Mouse (Mus musculus) embryonic facial prominence, embryonic 12.5 days (tissue): Measurements from ENCODE around the gene Ftl1-ps1. TPM values are rescaled to one million over a fixed set of nuclear protein-coding genes. Genes with fewer than 3 reads are reported as not detected.
A peak's percentile ranks its signal among the peaks of the same experiment; 100 is the strongest.

ENCODE experiments used
- ATAC-seq: fragments of 200-750 bp; cut with Nextera tagmentation; 2 replicates; pipeline ENCODE4 v1.8.0; 2017; ENCODE audit not compliant: insufficient number of reproducible peaks, insufficient read depth, low FRiP score, low TSS enrichment
- H3K27ac ChIP-seq: fragments of 300-500 bp; sonication (generic); 2 replicates; pipeline ENCODE4 v1.5.1; 2016; ENCODE audit warnings: mild to moderate bottlenecking
- H3K27me3 ChIP-seq: fragments of 300-500 bp; sonication (generic); 2 replicates; pipeline ENCODE4 v1.6.1; 2016; ENCODE audit warnings: mild to moderate bottlenecking, moderate library complexity
- H3K36me3 ChIP-seq: fragments of 300-500 bp; sonication (generic); 2 replicates; pipeline ENCODE4 v1.6.1; 2016; ENCODE audit warnings: mild to moderate bottlenecking
- H3K4me1 ChIP-seq: fragments of 300-500 bp; sonication (generic); 2 replicates; pipeline ENCODE4 v1.6.1; 2016
- H3K4me2 ChIP-seq: fragments of 300-500 bp; sonication (generic); replicated peaks from 2 replicates; pipeline ENCODE4 v1.6.1; 2016; ENCODE audit warnings: mild to moderate bottlenecking, moderate library complexity
- H3K4me3 ChIP-seq: fragments of 300-500 bp; sonication (generic); 2 replicates; pipeline ENCODE4 v1.5.1; 2016; ENCODE audit warnings: mild to moderate bottlenecking
- H3K9ac ChIP-seq: fragments of 300-500 bp; sonication (generic); 2 replicates; pipeline ENCODE4 v1.6.1; 2016; ENCODE audit warnings: mild to moderate bottlenecking, moderate library complexity
- H3K9me3 ChIP-seq: fragments of 300-500 bp; sonication (generic); 2 replicates; pipeline ENCODE4 v1.6.1; 2016; ENCODE audit warnings: mild to moderate bottlenecking, moderate library complexity
- WGBS: fragments of 180-500 bp; shearing (Covaris S2); methylation state at CpG from one replicate; pipeline ENCODE4 v1.1.7; 2016; 5-methylcytosine and 5-hydroxymethylcytosine counted together
- polyA plus RNA-seq: library from polyadenylated mRNA; unstranded; fragments of >200 nt; fragmentation: Nextera tagmentation; extraction: Ambion mirVana; gene quantifications from 2 replicates; pipeline ENCODE4 v1.2.1, GENCODE M21; 2016

Ftl1-ps1 gene
- polyA plus RNA-seq = 84.1 and 88.1 TPM in 2 replicates

- 13% methylated on average over 11 of the region's 11 CpGs for WGBS
- no peaks in the 10 kb centered on the region for H3K27me3 ChIP-seq
- no peak within 1 kb of the TSS for H3K9ac ChIP-seq
- no peaks in the 10 kb centered on the region for H3K36me3 ChIP-seq
- no peaks in the 10 kb centered on the region for H3K4me1 ChIP-seq
- ATAC-seq = no peak
- H3K9me3 ChIP-seq = no peaks in the 10 kb centered on the region
- no peak within 1 kb of the TSS for H3K4me3 ChIP-seq
- no peak within 1 kb of the TSS for H3K27ac ChIP-seq
- H3K4me2 ChIP-seq = 0 out of 2 replicates have a peak within 1 kb of the TSS, but pooled peaks have one; percentile 7
These were observed at the start of gene Ftl1-ps1 for GRCm38 (mm10) chr13:74399298-74399839. Ftl1-ps1 (plus strand) TSS chr13:74399694.

GRCm38 (mm10) chr13:74350435-74350906 lies 49.0 kb upstream of the Ftl1-ps1 start:
- peak overlapping the region; percentile 54 for H3K4me2 ChIP-seq
- no peaks in the 10 kb centered on the region for H3K27me3 ChIP-seq
- H3K4me1 ChIP-seq = peaks cover 13% of the 10 kb centered on the region
- peaks cover 14% of the 10 kb centered on the region; the same call in 1 of the 2 replicates for H3K36me3 ChIP-seq
- no peaks in the 10 kb centered on the region for H3K9me3 ChIP-seq
- peak overlapping the region; percentile 71; the same call in 1 of the 2 replicates for H3K27ac ChIP-seq
- ATAC-seq = no peak; the same call in 1 of the 2 replicates
- WGBS = 1% methylated on average over 15 of the region's 15 CpGs
- H3K9ac ChIP-seq = peak overlapping the region; percentile 90
- H3K4me3 ChIP-seq = peak overlapping the region; percentile 80

GRCm38 (mm10) chr13:74356491-74356890 lies 43.0 kb upstream of the Ftl1-ps1 start:
- no peaks in the 10 kb centered on the region for H3K4me1 ChIP-seq
- ATAC-seq = no peak
- H3K9me3 ChIP-seq = no peaks in the 10 kb centered on the region
- H3K4me2 ChIP-seq = no peak overlapping the region
- no peak overlapping the region for H3K4me3 ChIP-seq
- no peak overlapping the region for H3K27ac ChIP-seq
- peaks cover 48% of the 10 kb centered on the region for H3K36me3 ChIP-seq
- 97% methylated on average over 13 of the region's 13 CpGs for WGBS
- no peaks in the 10 kb centered on the region for H3K27me3 ChIP-seq
- no peak overlapping the region for H3K9ac ChIP-seq

GRCm38 (mm10) chr13:74362218-74362617 lies 37.3 kb upstream of the Ftl1-ps1 start:
- Histone ChIP-seq H3K36me3 (peaks cover 31% of the 10 kb centered on the region), H3K4me3 (no peak overlapping the region), H3K4me1 (no peaks in the 10 kb centered on the region), H3K27me3 (no peaks in the 10 kb centered on the region), H3K27ac (no peak overlapping the region), H3K4me2 (no peak overlapping the region), H3K9ac (no peak overlapping the region), H3K9me3 (no peaks in the 10 kb centered on the region)
- no peak for ATAC-seq
- 92% methylated on average over 2 of the region's 2 CpGs for WGBS

- H3K9me3 ChIP-seq = no peaks in the 10 kb centered on the region
- H3K4me1 ChIP-seq = no peaks in the 10 kb centered on the region
- no peak overlapping the region for H3K4me3 ChIP-seq
- no peak overlapping the region for H3K27ac ChIP-seq
- no peak for ATAC-seq
- 90% methylated on average over 13 of the region's 13 CpGs for WGBS
- peaks cover 27% of the 10 kb centered on the region for H3K36me3 ChIP-seq
- H3K4me2 ChIP-seq = no peak overlapping the region
- no peaks in the 10 kb centered on the region for H3K27me3 ChIP-seq
- H3K9ac ChIP-seq = no peak overlapping the region
These were observed 36.2 kb upstream of the Ftl1-ps1 start for GRCm38 (mm10) chr13:74363176-74363858.

- Histone ChIP-seq H3K27ac (no peak within 1 kb of the TSS), H3K27me3 (no peaks in the 10 kb centered on the region), H3K4me1 (no peaks in the 10 kb centered on the region), H3K4me3 (no peak within 1 kb of the TSS), H3K36me3 (peaks cover 26% of the 10 kb centered on the region), H3K4me2 (no peak within 1 kb of the TSS), H3K9ac (no peak within 1 kb of the TSS), H3K9me3 (no peaks in the 10 kb centered on the region)
- no peak for ATAC-seq
- 88% methylated on average over 8 of the region's 8 CpGs for WGBS
These were observed 35.6 kb upstream of the Ftl1-ps1 start, which contains the start of gene Lrrc14b for GRCm38 (mm10) chr13:74363859-74364235. Lrrc14b (minus strand) TSS chr13:74364005.

GRCm38 (mm10) chr13:74381533-74382276 lies 17.8 kb upstream of the Ftl1-ps1 start:
- H3K4me1 ChIP-seq = 0 out of 2 replicates have a peak, but pooled peaks cover 5% of the 10 kb centered on the region
- H3K27ac ChIP-seq = peak overlapping the region; percentile 50; the same call in 1 of the 2 replicates
- no peak overlapping the region for H3K9ac ChIP-seq
- no peak for ATAC-seq
- H3K36me3 ChIP-seq = no peaks in the 10 kb centered on the region
- no peaks in the 10 kb centered on the region for H3K27me3 ChIP-seq
- H3K4me2 ChIP-seq = no peak overlapping the region
- 77% methylated on average over 10 of the region's 10 CpGs for WGBS
- no peak overlapping the region for H3K4me3 ChIP-seq
- H3K9me3 ChIP-seq = no peaks in the 10 kb centered on the region

- WGBS = 60% methylated on average over 3 of the region's 3 CpGs
- H3K27me3 ChIP-seq = no peaks in the 10 kb centered on the region
- H3K4me2 ChIP-seq = no peak overlapping the region
- no peak overlapping the region for H3K9ac ChIP-seq
- no peak for ATAC-seq
- peak overlapping the region; percentile 50; the same call in 1 of the 2 replicates for H3K27ac ChIP-seq
- no peaks in the 10 kb centered on the region for H3K9me3 ChIP-seq
- no peak overlapping the region for H3K4me3 ChIP-seq
- 0 out of 2 replicates have a peak, but pooled peaks cover 5% of the 10 kb centered on the region for H3K4me1 ChIP-seq
- no peaks in the 10 kb centered on the region for H3K36me3 ChIP-seq
These were observed 17.2 kb upstream of the Ftl1-ps1 start for GRCm38 (mm10) chr13:74382289-74382688.

- H3K9me3 ChIP-seq = no peaks in the 10 kb centered on the region
- ATAC-seq = no peak
- H3K4me3 ChIP-seq = peak overlapping the region; percentile 62
- 66% methylated on average over 6 of the region's 6 CpGs for WGBS
- peak overlapping the region; percentile 57 for H3K4me2 ChIP-seq
- no peak overlapping the region for H3K27ac ChIP-seq
- H3K4me1 ChIP-seq = no peaks in the 10 kb centered on the region
- H3K27me3 ChIP-seq = no peaks in the 10 kb centered on the region
- H3K9ac ChIP-seq = no peak overlapping the region
- H3K36me3 ChIP-seq = no peaks in the 10 kb centered on the region
These were observed 9.8 kb upstream of the Ftl1-ps1 start for GRCm38 (mm10) chr13:74389730-74390129.

- no peaks in the 10 kb centered on the region for H3K27me3 ChIP-seq
- H3K4me3 ChIP-seq = peak within 1 kb of the TSS; percentile 62
- H3K4me2 ChIP-seq = peak within 1 kb of the TSS; percentile 57
- no peaks in the 10 kb centered on the region for H3K4me1 ChIP-seq
- peak within 1 kb of the TSS; percentile 51; the same call in 1 of the 2 replicates for H3K9ac ChIP-seq
- no peak within 1 kb of the TSS for H3K27ac ChIP-seq
- H3K9me3 ChIP-seq = no peaks in the 10 kb centered on the region
- 1% methylated on average over 14 of the region's 14 CpGs for WGBS
- peak; percentile 84 for ATAC-seq
- no peaks in the 10 kb centered on the region for H3K36me3 ChIP-seq
These were observed 9.0 kb upstream of the Ftl1-ps1 start, which contains the start of gene Zfp72 for GRCm38 (mm10) chr13:74390371-74390990. Zfp72 (minus strand) TSS chr13:74390836.

- no peaks in the 10 kb centered on the region for H3K4me1 ChIP-seq
- no peak for ATAC-seq
- H3K4me2 ChIP-seq = no peak overlapping the region
- no peak overlapping the region for H3K9ac ChIP-seq
- H3K27ac ChIP-seq = no peak overlapping the region
- H3K4me3 ChIP-seq = no peak overlapping the region
- no peaks in the 10 kb centered on the region for H3K36me3 ChIP-seq
- no peaks in the 10 kb centered on the region for H3K9me3 ChIP-seq
- WGBS = 74% methylated on average over 2 of the region's 2 CpGs
- no peaks in the 10 kb centered on the region for H3K27me3 ChIP-seq
These were observed 8.3 kb upstream of the Ftl1-ps1 start for GRCm38 (mm10) chr13:74391156-74391555.
